Mouse (Mus musculus) adrenal gland, postnatal 0 days (tissue): ENCODE data around the gene Vmn2r47. TPM values are rescaled to one million over a fixed set of nuclear protein-coding genes. Genes with fewer than 3 reads are reported as not detected.

Experiments
- polyA plus RNA-seq: library from polyadenylated mRNA; unstranded; fragments of >200 nt; fragmentation: Nextera tagmentation; extraction: Ambion mirVana; gene quantifications from 2 replicates; pipeline ENCODE4 v1.2.1, GENCODE M21; 2015

The Vmn2r47 gene
- polyA plus RNA-seq: not detected in 2 replicates

GRCm38 (mm10) chr7:9841225-9841624 is at the start of gene Vmn2r47:
TSS of gene Vmn2r47 (minus strand) at chr7:9841325.

GRCm38 (mm10) chr7:9770471-9770870 is 70.7 kb downstream of the Vmn2r47 start, which contains the start of gene Vmn2r46:
TSS of gene Vmn2r46 (minus strand) at chr7:9770571.

Other genes starting within 250 kb of the Vmn2r47 start
- not detected in 2 replicates for gene Vmn2r46, start 70.8 kb downstream of the Vmn2r47 start, polyA plus RNA-seq
- not detected in 2 replicates for gene Vmn2r48, start 112.3 kb upstream of the Vmn2r47 start, polyA plus RNA-seq
- gene Vmn2r49, start 150.9 kb upstream of the Vmn2r47 start, polyA plus RNA-seq: not detected in 2 replicates
- not detected in 2 replicates for gene Vmn2r50, start 212.0 kb upstream of the Vmn2r47 start, polyA plus RNA-seq